Mouse (Mus musculus) stomach, postnatal 0 days (tissue): ENCODE measurements around the gene Igfn1.

Source experiments
- CTCF ChIP-seq: IDR thresholded peaks from 2 replicates; pipeline ENCODE4 v1.5.1; 2016; ENCODE audit warnings: antibody characterized with exemption, low read depth, mild to moderate bottlenecking, moderate library complexity
- EP300 ChIP-seq: optimal IDR thresholded peaks from 2 replicates; pipeline ENCODE3; 2016; ENCODE audit warnings: antibody characterized with exemption

DNA sequence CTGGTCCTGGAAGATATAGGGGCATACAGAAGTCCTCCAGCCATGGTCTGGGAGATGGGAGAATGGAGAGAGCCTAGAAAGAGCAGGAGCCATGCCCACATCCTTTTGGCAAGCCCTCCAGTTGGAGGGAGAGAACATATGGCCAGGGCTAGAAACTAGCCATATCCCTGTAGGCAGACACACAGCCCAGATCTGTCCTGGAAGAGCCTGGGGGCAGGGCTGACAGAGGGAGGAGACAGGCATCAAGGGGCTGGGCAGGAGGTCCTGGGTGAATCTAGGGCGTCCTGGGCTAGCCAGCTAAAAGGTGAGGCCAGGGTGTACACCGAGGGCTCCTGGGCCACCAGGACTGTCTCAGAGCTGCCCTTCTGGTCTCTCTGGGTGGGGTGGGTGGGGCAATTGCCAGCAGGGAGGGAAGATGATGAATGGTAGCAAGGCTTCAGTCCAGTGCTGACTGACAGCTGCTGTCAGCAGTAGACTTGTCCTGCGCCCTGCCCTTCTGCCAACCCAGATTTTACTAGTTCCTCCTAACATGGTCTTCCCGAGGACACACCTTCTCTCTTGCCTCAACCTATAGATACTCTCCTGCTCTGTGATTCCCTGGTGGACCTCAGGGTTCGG lies 81.7 kb downstream of the Igfn1 start:
- no peak for TF ChIP-seq CTCF
- TF ChIP-seq EP300: no peak
